Mouse (Mus musculus): ENCODE data around the gene Tbc1d2b.
A peak's percentile ranks its signal among the peaks of the same experiment; 100 is the strongest.

Tbc1d2b gene

GRCm38 (mm10) chr9:90241041-90241440 lies 29.6 kb downstream of the Tbc1d2b start:
- DNase-seq: no peak

DNA sequence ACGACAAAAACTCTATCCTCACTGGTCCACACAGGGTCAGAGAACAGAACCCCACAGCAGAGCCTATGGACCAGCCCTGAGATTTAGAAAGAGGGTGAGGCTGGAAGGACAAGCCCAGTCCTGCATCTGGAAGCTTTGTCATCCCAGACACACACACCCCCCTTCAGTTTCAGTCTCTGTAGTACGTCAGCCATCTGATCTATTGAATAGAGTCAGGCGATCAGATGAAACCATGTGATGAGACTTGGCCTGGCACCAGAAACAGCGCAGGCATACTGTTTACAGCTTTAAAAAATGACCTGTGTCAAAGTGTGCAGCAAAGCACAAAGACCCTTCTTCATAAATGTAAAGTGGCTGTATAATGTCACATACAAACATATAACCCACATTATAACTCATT lies 30.0 kb downstream of the Tbc1d2b start:
- no peak for DNase-seq

DNA sequence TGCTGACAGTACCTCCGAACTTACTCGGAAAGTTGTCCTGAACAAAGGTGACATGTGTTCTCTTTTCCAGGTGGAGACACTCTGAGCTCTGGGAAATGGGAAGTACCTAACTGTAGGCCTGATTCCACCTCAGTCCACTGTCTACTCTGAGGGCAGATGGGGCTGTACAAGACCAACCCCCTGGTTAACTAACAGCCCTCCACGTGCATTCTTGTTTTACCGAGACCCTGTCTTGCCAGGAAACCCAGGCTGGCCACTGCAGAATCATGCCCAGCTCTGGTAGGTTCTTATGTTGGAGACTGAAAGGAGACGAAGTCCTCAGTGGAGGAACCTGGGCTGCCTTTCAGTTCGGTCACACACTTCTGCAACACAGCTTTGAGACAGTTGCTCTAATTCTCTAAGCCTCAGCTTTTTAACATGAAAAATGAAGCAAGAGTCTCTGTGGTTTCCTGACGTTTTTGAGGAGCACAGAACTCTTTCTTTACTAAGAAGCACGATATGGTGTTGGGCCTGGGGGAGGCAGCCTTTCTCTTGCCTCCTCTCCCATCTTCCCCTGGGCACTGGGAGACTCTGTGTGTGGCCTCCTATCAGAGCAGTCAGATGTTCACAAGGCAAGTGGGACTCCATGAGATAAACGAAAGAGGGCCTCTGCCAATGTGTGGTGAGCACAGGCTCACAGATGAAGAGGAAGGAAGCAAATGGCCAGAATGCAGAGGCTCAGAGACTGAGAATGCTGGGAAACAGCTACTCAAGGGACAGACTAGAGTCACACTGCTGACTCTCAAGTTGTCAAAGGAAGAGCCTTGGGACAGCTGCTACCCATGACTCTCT lies 33.2 kb downstream of the Tbc1d2b start:
- DNase-seq: no peak

GRCm38 (mm10) chr9:90236817-90237216 lies 33.8 kb downstream of the Tbc1d2b start:
- no peak for DNase-seq

- no peak for DNase-seq
Observed at GRCm38 (mm10) chr9:90235258-90235882, 35.2 kb downstream of the Tbc1d2b start.

GRCm38 (mm10) chr9:90234786-90235185 lies 35.8 kb downstream of the Tbc1d2b start:
- no peak for DNase-seq

- no peak for DNase-seq
Observed at GRCm38 (mm10) chr9:90233906-90234419, 36.6 kb downstream of the Tbc1d2b start.

DNA sequence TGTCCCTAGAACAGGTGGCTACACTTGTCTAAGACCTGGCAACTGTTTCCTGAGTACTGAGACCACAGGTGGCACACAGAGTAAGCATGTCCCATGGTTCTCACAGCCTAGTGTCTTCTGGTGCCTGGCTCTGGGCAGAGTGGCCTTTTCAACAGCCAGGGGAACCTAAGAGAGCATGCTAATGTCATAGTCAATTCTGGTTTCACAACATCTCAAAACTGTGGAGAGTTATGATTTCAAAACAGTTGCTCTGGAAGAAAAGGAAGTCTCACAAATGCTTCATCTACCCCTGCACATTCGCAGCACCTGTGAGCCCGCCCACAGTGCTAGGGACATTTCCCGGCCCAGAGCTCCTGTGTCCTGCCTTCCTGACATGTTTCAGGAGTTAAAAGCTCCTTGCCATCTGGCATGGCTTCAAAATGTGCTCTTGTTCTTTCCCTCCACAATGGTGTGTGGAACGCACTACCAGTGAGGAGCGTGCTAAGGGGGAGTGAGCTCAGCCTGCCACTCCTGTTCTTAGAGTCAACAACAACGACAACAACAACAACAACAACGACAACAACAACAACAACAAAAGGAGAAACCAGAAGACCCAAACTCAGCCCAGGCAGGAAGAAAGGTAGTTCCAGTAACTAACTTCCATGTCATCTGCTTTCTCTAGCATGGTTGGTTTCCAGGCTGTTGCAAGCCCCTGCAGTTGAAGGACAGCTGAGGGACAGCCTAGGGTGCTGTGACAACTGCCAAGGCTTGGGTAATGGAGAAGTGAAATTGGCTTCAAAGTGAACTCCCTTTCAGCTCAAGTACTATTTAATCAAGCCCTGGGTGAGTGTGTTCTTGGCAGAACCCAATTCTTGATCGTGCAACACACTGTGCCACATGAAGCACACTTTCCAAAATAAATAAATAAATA lies 37.6 kb downstream of the Tbc1d2b start:
- DNase-seq: no peak

- no peak for DNase-seq
Observed at GRCm38 (mm10) chr9:90227171-90227570, 43.4 kb downstream of the Tbc1d2b start.

GRCm38 (mm10) chr9:90226742-90227096 lies 43.9 kb downstream of the Tbc1d2b start:
- DNase-seq: no peak

- DNase-seq: no peak
Observed at GRCm38 (mm10) chr9:90226081-90226741, 44.4 kb downstream of the Tbc1d2b start.

DNA sequence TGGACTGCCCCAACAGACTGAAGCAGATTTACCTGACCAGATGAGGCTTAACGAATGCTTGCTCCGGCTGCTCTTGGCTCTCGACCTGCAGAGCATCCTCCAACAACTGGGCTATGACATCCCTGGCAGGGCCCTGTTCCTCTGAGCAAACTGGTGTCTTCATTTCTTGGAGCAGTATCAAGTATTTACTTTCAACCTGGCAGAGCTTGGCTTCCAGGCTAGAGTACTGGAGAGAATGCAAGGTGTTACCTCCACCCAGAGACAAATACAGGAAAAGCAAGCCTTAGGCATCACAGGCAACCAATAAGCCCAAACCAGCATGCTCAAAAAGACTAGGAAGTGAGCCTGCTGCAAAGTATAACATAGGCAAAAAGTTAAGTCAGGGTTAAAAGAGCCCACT lies 48.3 kb downstream of the Tbc1d2b start:
- no peak for DNase-seq

- DNase-seq: no peak
Observed at GRCm38 (mm10) chr9:90217501-90217900, 53.1 kb downstream of the Tbc1d2b start.

- DNase-seq: no peak
Observed at GRCm38 (mm10) chr9:90216259-90217001, 54.2 kb downstream of the Tbc1d2b start.

- no peak for DNase-seq
Observed at GRCm38 (mm10) chr9:90213127-90213526, 57.5 kb downstream of the Tbc1d2b start.

DNA sequence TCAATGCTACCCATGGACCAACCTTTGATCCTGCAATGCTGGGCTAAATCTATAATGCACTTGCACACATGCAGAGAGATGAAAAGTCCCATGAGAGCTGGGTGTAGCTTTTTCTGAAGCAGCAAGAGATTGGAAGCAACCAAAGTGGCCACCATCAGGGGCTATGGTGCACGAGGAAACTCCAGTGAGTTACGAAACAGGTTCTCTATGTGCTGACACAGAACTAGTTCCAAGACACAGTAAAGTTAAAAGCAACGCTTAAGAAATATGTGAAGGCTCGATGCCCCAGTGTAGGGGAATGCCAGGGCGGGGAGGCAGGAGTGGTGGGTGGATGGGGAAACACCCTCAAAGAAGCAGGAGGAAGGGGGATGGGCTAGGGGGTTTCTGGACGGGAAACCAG lies 61.9 kb downstream of the Tbc1d2b start:
- no peak for DNase-seq

GRCm38 (mm10) chr9:90207808-90208207 lies 62.8 kb downstream of the Tbc1d2b start:
- no peak for DNase-seq

GRCm38 (mm10) chr9:90206500-90206899 lies 64.1 kb downstream of the Tbc1d2b start:
- peak; percentile 85 for DNase-seq

DNA sequence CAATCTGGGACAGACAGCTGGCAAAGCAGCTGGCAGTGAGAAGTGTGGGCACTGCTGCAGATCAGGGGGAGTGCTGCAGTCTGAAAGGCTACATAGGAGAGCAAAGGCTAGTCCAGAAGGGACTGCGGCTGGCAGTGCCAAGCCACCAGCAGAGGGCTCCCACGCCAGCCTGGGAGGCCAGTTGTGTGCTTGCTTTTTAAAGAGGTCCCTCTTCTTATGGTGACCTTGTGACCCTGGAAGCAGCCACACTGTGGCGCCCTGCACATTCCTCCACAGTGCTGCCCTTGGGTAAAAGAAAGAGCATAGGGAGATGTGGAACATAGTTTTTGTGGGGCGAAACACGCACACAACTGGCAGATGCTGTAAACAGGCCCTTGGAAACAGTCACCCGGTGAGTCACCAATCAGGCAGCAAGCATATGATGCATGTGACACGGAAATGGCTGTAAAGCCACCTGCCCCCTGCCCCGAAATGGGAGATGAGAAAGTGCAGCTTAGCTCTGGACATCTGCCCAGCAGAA lies 66.1 kb downstream of the Tbc1d2b start:
- DNase-seq: peak; percentile 28

DNA sequence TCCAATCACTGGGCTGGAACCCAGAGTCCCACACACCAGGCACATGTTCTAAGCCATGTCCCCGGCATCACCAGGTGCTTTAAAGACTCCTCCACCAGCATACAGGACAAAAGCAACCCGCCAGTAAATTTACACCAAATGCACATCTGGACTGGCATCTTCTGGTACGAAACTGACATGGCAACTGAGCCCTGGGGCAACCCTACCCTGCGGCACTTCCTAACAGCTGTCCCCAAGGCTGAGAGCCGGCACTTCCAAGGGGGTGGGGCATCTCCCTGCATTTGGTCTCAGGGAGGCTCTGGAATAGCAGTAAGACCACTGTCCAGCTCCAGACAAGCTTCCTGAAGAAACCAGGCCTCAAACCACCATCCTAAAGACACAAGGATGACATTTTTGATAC lies 67.4 kb downstream of the Tbc1d2b start:
- no peak for DNase-seq

DNA sequence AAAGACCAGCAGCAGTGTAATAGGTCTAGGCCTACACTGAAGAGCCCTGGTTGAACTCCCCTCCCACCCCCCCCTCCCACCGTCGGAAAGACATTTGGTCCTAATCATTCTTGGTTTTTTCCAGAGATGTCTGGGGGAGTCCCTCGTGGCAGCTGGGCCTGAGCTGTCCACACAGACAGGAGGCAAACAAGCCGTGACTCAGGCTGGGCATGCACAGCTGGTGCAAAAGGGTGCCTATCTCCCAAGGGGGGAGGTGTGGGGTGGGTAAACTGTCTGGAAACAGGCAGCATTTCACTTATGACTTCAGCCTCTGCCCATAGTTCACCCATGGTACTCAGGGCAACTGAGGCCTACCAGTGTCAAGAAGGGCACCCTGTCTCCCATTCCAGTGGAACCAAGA lies 69.1 kb downstream of the Tbc1d2b start:
- DNase-seq: no peak

DNA sequence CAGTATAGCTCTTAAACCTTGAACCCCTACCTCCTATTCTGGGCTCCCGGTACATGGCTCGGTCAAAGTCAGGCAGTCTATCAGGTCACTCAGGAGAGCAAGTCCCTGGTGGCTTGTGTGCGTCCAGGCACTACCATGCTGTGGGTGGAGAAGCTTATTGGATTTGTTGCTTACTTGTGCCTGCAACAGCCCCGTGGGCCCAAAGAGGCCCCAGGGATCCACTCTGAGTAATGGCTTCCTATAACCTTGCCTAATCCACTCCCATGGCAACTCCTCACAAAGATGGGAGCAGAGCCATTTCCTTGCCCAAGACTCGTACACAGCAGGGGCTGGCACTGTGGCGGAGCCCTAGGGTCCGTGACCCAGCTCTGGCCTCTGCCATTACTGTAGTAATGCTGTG lies 69.5 kb downstream of the Tbc1d2b start:
- DNase-seq: no peak

All from retina, postnatal 1 day (tissue).